Mouse (Mus musculus) thymus, adult 2 months (tissue): ENCODE measurements around the gene Dnaaf1.

Experiments used
- CTCF ChIP-seq: fragments of 200-500 bp; IDR thresholded peaks from 2 replicates; pipeline ENCODE4 v1.5.1; 2012; ENCODE audit warnings: mild to moderate bottlenecking, control low read depth, low read length, moderate library complexity, borderline replicate concordance; ENCODE audit not compliant: control insufficient read depth, poor library complexity, insufficient read depth; ENCODE audit errors: extremely low read depth
- POLR2A ChIP-seq: fragments of 200-500 bp; IDR thresholded peaks from 2 replicates; pipeline ENCODE4 v1.6.1; 2012; ENCODE audit warnings: mild to moderate bottlenecking, low read length, control low read depth, moderate library complexity; ENCODE audit not compliant: control insufficient read depth, poor library complexity, insufficient read depth; ENCODE audit errors: extremely low read depth

DNA sequence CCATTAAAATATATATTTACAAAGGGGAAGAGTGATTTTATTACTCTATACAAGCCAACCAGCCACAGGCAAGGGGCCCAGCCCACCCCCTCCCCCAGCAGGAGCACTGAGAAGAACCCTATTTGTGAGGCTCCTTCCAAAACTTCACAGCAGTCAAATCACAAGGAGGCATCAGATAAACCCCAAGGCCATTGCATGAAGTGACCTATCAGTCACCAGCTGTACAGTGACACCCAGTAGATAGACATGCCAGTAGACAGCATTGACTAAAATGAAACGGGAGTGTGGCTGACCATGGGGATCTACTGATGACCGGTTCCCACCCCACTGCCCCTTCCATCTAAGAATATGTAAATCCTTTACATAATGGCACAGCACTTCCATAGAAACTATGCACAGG, 22.1 kb upstream of the Dnaaf1 start:
- no peak for TF ChIP-seq POLR2A
- TF ChIP-seq CTCF, result no peak
